ENCODE assay signal across 16 mouse cellular contexts in genomic region chr2:61524060-61524734, GRCm38 (mm10).
"Had no signal": no experiment of that assay in that cellular context is flagged by ENCODE, and none has a peak within 500 bp of the region (broad histone marks: within the 10 kb centered on the region; RNA-seq: fewer than 3 reads in every experiment).

No protein-coding gene starts in this region.

- H3K27ac ChIP-seq: kidney, embryonic 15.5 days; limb, embryonic 12.5 days; limb, embryonic 15.5 days; liver, embryonic 15.5 days; stomach, postnatal 0 days had no signal

- H3K9me3 ChIP-seq: kidney, embryonic 15.5 days; limb, embryonic 12.5 days; limb, embryonic 15.5 days; liver, embryonic 15.5 days; megakaryocyte, embryonic 14.5 days had no signal

- H3K27me3 ChIP-seq: kidney, embryonic 15.5 days; limb, embryonic 12.5 days; limb, embryonic 15.5 days; liver, embryonic 15.5 days; megakaryocyte, embryonic 14.5 days had no signal

- H3K4me3 ChIP-seq: kidney, embryonic 15.5 days; limb, embryonic 12.5 days; limb, embryonic 15.5 days; liver, embryonic 15.5 days; megakaryocyte, embryonic 14.5 days had no signal

- H3K36me3 ChIP-seq: kidney, embryonic 15.5 days; limb, embryonic 12.5 days; limb, embryonic 15.5 days; liver, embryonic 15.5 days had no signal

- H3K4me1 ChIP-seq: kidney, embryonic 15.5 days; limb, embryonic 12.5 days; limb, embryonic 15.5 days had no signal

- H3K4me2 ChIP-seq: kidney, embryonic 15.5 days; limb, embryonic 12.5 days; limb, embryonic 15.5 days; liver, embryonic 11.5 days; liver, embryonic 15.5 days; midbrain, embryonic 11.5 days had no signal

- DNase-seq: kidney, adult 8-10 months; kidney, postnatal 10 days; kidney, postnatal 36 days; left cerebral cortex, postnatal 4 days; lung, adult 2 months; lung, postnatal 4 days; midbrain, embryonic 14.5 days; thymus, postnatal 25 days had no signal

- H3K9ac ChIP-seq: kidney, embryonic 15.5 days; limb, embryonic 12.5 days; limb, embryonic 15.5 days; liver, embryonic 15.5 days had no signal
